Mouse (Mus musculus): ENCODE results near the gene Hsf2bp.
A peak's percentile ranks its signal among the peaks of the same experiment; 100 is the strongest.

DNA sequence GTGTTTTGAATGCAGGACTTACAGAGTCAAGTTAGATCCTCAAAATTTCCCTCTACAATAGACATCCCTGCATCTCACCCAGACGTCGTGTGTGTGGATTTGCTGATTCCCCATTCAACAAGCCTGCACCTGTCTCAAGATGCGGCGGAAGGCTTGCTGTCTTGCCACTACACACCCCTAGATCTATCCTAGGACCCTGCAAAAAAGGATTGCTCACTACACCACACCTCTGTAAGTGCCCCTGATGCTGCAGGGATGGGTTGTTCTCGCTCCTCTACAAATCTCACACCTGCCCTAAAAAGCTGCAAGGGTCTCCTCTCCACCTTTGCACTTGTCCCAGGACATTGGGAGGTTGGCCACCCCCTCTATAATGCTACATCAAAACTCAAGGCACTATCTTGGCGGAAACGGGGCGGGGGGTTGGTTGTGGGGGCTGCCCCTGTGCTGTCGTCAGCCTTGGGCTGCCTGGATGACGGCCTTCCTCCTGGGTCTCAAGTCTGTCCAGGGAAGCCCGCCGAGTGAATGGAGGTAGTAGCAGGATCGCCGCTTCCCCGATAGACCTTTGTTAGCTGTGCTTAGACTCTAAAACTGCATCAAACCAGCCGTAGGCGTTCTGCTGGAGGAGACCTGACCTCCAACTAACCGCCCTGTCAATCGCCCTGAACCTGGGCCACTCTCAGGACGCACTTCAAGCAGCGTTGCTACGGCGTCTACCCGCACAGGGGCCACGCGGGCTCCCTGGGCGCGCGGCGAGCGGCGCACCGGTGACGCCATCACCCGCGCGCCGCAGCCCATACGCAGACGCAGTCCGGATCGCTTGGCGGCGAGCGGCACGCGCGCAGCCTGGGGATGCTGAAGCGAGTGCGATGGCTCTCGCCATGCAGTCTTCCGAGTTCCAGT lies at the start of gene Hsf2bp, which contains the start of gene Rrp1b:
- TF ChIP-seq CTCF (IDR thresholded peaks at IDR 0.05; ENCODE audit: low read depth, low read length): no peak
- TF ChIP-seq POLR2A (IDR thresholded peaks at IDR 0.05; ENCODE audit: borderline replicate concordance, low read depth, low read length): peak; percentile 95; the same call in 1 of the 2 replicates

Measured in bone marrow macrophage, adult 2 months (primary cell).